Mouse (Mus musculus) intestine, postnatal 0 days (tissue): Measurements from ENCODE around the gene Pax2. TPM values are rescaled to one million over a fixed set of nuclear protein-coding genes. Genes with fewer than 3 reads are reported as not detected.

Source experiments
- ATAC-seq: fragments of 200-750 bp; cut with Nextera tagmentation; 2 replicates; pipeline ENCODE4 v1.8.0; 2017; ENCODE audit warnings: mild to moderate bottlenecking, moderate TSS enrichment, moderate library complexity
- H3K27ac ChIP-seq: fragments of 300-500 bp; sonication (generic); 2 replicates; pipeline ENCODE4 v1.5.1; 2014; ENCODE audit warnings: mild to moderate bottlenecking, low read depth, low read length, moderate library complexity
- H3K27me3 ChIP-seq: fragments of 300-500 bp; sonication (generic); replicated peaks from 2 replicates; pipeline ENCODE4 v1.6.1; 2014; ENCODE audit warnings: low read length, mixed read lengths; ENCODE audit not compliant: control insufficient read depth, insufficient read depth
- H3K36me3 ChIP-seq: fragments of 300-500 bp; sonication (generic); 2 replicates; pipeline ENCODE4 v1.6.1; 2014; ENCODE audit warnings: mild to moderate bottlenecking, moderate library complexity; ENCODE audit not compliant: control insufficient read depth, insufficient read depth
- H3K4me1 ChIP-seq: fragments of 300-500 bp; sonication (generic); replicated peaks from 2 replicates; pipeline ENCODE4 v1.6.1; 2014; ENCODE audit warnings: antibody characterized with exemption, low read length, mixed read lengths; ENCODE audit not compliant: control insufficient read depth, insufficient read depth
- H3K4me2 ChIP-seq: fragments of 300-500 bp; sonication (generic); replicated peaks from 2 replicates; pipeline ENCODE4 v1.6.1; 2014; ENCODE audit warnings: low read depth, mild to moderate bottlenecking, moderate library complexity
- H3K4me3 ChIP-seq: fragments of 300-500 bp; sonication (generic); 2 replicates; pipeline ENCODE4 v1.5.1; 2014; ENCODE audit warnings: low read depth, low read length
- H3K9ac ChIP-seq: fragments of 300-500 bp; sonication (generic); 2 replicates; pipeline ENCODE4 v1.6.1; 2014; ENCODE audit warnings: mild to moderate bottlenecking, low read depth, low read length
- H3K9me3 ChIP-seq: fragments of 300-500 bp; sonication (generic); 2 replicates; pipeline ENCODE4 v1.6.1; 2016; ENCODE audit warnings: mixed run types; ENCODE audit not compliant: control insufficient read depth
- CTCF ChIP-seq: sonication (generic); IDR thresholded peaks from 2 replicates; pipeline ENCODE4 v1.5.1; 2016; ENCODE audit warnings: low read depth, mild to moderate bottlenecking, control low read depth, antibody characterized with exemption, moderate library complexity
- WGBS: fragments of 180-500 bp; shearing (Covaris S2); extraction: QIAGEN DNeasy Blood & Tissue Kit; methylation state at CpG from one replicate; pipeline ENCODE4 v1.1.7; 2014; 5-methylcytosine and 5-hydroxymethylcytosine counted together
- polyA plus RNA-seq: library from polyadenylated mRNA; unstranded; fragments of >200 nt; fragmentation: Nextera tagmentation; extraction: Ambion mirVana; gene quantifications from 2 replicates; pipeline ENCODE4 v1.2.1, GENCODE M21; 2015

Pax2 gene
- polyA plus RNA-seq, 1 experiment from 2014 or later: not detected

DNA sequence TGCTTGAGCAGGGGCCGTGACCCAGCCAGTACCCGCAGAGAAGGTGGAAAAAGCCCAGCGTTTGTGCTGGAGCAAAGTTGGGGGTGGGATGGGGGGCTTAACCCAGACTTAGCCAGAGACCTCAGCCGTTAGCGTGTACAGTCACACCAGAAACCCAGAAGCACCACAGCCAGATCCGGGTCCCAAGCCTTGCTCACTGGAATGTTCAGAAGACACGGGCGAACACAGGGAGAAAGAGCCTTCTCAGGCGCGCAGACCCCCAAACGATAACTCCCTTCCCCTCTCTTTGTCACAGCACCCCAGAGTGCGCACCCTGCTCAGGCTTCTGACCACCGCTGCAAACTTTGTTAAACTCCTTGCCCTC is 14.1 kb upstream of the Pax2 start:
- H3K4me3 ChIP-seq: peak overlapping the region; percentile 32
- H3K9me3 ChIP-seq: no peaks in the 10 kb centered on the region
- H3K4me2 ChIP-seq: peak overlapping the region; percentile 60
- under 1% methylated on average over 13 of the region's 13 CpGs for WGBS
- H3K4me1 ChIP-seq: no peaks in the 10 kb centered on the region
- H3K9ac ChIP-seq: no peak overlapping the region
- no peak for TF ChIP-seq CTCF
- no peaks in the 10 kb centered on the region for H3K36me3 ChIP-seq
- H3K27ac ChIP-seq: no peak overlapping the region
- peaks cover 98% of the 10 kb centered on the region for H3K27me3 ChIP-seq
- no peak for ATAC-seq

DNA sequence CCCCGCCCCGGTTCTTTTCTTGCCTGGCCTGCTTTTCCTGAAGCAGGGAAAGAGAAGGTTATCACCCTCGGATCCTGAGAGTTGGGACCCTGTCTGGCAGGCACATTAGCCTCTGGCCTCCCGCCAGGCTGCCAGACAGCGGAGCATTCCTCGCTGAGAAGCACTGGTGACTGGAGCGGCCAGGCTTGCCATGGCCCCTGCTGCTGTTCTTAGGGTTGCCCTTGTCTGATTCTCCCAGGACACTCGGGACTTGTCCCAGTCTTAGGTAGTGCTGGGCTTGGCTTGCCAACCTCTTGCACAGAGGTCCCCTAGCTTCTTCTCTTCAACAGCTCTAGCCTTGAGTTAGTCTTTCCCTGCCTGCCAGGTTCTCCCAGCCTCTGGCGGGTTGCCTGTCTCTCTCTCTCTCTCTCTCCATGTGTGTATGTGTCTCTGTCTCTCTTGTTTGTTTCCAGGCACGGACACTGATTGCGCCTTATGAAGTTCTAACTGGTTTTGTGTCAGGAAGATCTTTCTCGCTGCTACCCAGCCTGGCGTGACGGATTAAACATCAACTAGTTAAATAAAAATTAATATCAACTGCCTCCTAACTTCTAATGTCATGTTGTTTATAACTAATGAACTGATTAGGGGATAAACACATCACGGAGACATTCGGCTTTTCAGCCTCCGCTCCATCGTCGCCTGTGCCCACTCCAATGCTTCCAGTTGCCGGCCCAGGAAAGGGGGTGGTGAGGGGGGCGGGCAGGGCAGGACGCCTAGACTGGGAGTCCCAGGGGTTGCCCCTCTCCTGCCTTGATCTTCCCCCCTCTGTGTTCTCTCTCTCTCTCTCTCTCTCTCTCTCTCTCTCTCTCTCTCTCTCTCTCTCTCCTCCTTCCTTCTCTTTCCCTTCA is 13.5 kb upstream of the Pax2 start:
- TF ChIP-seq CTCF: no peak
- Histone ChIP-seq H3K9ac (no peak overlapping the region), H3K4me1 (no peaks in the 10 kb centered on the region), H3K36me3 (no peaks in the 10 kb centered on the region), H3K9me3 (no peaks in the 10 kb centered on the region), H3K27ac (no peak overlapping the region), H3K4me3 (no peak overlapping the region), H3K27me3 (peaks cover 97% of the 10 kb centered on the region), H3K4me2 (peak overlapping the region; percentile 60)
- ATAC-seq: no peak
- 1% methylated on average over 22 of the region's 22 CpGs for WGBS

DNA sequence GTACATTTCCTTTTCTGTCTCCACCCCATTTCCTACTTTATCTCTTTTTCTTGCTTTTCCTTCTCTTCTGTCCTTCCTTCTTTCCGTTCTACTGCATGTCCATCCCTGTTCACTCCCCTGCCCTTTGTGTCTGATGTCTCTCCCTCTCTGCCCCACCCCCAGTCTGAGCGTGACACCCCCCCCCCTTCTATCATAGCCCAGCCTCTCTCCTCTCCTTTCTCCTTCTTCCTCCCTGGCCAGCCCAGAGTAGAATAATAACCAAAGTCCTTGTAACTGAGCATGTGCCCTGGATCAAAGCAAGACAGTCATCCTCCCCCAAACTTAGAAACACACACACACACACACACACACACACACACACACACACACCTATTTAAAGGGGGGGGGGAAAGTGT is 12.8 kb upstream of the Pax2 start:
- 4% methylated on average over 2 of the region's 2 CpGs for WGBS
- no peaks in the 10 kb centered on the region for H3K36me3 ChIP-seq
- H3K4me1 ChIP-seq: no peaks in the 10 kb centered on the region
- no peak for ATAC-seq
- peaks cover 97% of the 10 kb centered on the region for H3K27me3 ChIP-seq
- no peak overlapping the region for H3K4me2 ChIP-seq
- H3K9ac ChIP-seq: no peak overlapping the region
- no peak overlapping the region for H3K27ac ChIP-seq
- no peaks in the 10 kb centered on the region for H3K9me3 ChIP-seq
- H3K4me3 ChIP-seq: no peak overlapping the region
- no peak for TF ChIP-seq CTCF

DNA sequence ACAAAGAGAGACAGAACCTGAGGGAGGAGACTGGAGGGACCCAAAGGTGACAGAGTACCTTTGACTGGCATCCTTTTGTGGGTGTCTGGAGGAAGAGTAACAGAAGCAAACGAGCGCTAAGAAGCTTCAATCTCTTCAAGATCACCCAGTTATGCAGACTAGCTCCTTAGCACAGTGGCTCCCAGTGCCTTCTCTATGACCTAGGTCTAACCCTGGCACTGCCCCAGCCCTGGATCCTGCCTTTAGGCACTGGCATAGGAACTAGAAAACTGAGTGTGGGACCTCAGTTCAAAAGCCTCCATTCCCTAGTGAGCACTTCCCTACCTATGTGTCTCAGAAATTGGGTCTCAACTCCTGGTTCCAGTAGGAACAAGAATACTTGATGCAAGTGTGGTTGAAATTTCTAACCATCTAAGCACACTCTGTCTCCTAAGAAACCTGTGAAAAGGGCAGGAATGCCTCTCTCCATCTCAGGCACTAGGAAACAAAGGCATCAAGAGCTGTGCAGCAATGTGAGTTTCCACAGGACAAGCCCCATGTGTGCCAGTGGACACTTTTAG is 11.8 kb upstream of the Pax2 start:
- Histone ChIP-seq H3K27ac (no peak overlapping the region), H3K27me3 (peaks cover 99% of the 10 kb centered on the region), H3K9ac (no peak overlapping the region), H3K4me1 (no peaks in the 10 kb centered on the region), H3K4me2 (no peak overlapping the region), H3K4me3 (no peak overlapping the region), H3K9me3 (no peaks in the 10 kb centered on the region), H3K36me3 (no peaks in the 10 kb centered on the region)
- ATAC-seq: no peak
- no peak for TF ChIP-seq CTCF
- WGBS: 16% methylated on average over 2 of the region's 2 CpGs

DNA sequence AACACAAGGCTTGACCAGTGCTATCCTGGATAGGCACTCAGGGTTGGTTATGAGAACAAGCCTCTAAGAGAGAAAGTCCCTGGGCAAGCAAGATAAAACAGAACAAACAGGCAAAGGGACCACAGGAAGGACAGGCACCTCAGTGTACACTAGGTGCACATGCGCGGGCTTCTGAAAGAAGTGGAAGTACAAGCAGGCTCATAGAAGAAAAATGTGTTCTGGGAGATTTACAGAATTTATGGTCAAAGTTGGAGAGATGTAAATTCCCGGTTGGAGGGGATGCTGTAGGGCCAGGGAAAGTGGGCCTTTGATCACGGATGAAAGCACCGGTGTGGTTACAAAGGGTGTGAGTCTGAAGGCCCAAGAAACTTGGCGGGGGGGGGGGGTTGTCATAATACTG is 10.1 kb upstream of the Pax2 start:
- Histone ChIP-seq H3K4me2 (no peak overlapping the region), H3K4me1 (0 out of 2 replicates have a peak, but pooled peaks cover 5% of the 10 kb centered on the region), H3K9me3 (no peaks in the 10 kb centered on the region), H3K27ac (no peak overlapping the region), H3K36me3 (no peaks in the 10 kb centered on the region), H3K4me3 (no peak overlapping the region), H3K9ac (no peak overlapping the region), H3K27me3 (peaks cover 98% of the 10 kb centered on the region)
- no peak for TF ChIP-seq CTCF
- WGBS: 6% methylated on average over 6 of the region's 6 CpGs
- no peak for ATAC-seq

DNA sequence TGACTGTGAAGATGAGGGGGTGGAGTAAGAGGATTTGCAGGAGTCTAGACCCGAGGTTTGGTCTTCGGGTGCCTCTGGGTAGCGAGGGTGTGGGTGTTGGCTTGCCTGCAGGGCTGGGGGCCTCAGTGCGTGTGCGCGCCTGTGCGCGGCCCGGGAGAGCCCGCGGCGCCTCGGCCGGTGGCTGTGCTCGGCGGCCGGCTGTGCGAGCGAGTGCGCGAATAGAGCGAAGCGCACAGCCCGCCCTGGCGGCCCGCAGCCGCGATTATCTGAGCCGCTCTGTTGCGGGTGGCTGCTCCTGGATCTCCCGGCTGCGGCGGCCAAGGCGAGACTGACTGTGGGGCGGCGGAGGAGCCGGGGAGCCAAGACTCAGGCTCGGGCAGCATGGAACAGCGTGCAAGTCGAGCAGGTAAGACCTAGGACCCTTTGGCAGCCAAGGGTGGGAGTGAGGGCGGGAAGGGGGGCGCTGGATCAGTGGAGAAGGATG is 9.3 kb upstream of the Pax2 start:
- ATAC-seq: no peak
- no peak overlapping the region for H3K27ac ChIP-seq
- no peak overlapping the region for H3K9ac ChIP-seq
- H3K27me3 ChIP-seq: peaks cover 98% of the 10 kb centered on the region
- WGBS: under 1% methylated on average over 42 of the region's 42 CpGs
- TF ChIP-seq CTCF: no peak
- 0 out of 2 replicates have a peak, but pooled peaks cover 5% of the 10 kb centered on the region for H3K4me1 ChIP-seq
- H3K9me3 ChIP-seq: no peaks in the 10 kb centered on the region
- no peak overlapping the region for H3K4me2 ChIP-seq
- H3K36me3 ChIP-seq: no peaks in the 10 kb centered on the region
- no peak overlapping the region for H3K4me3 ChIP-seq
